Mouse (Mus musculus) myocyte (in vitro differentiated cells): ENCODE data around the gene Dpp6. TPM values are rescaled to one million over a fixed set of nuclear protein-coding genes. Genes with fewer than 3 reads are reported as not detected.

Experiments
- H3K27me3 ChIP-seq: one replicate; pipeline ENCODE4 v1.6.1; 2011; ENCODE audit not compliant: control insufficient read depth, insufficient read depth, insufficient read length
- H3K36me3 ChIP-seq: one replicate; pipeline ENCODE4 v1.6.1; 2011; ENCODE audit not compliant: control insufficient read depth, insufficient read depth
- H3K4me2 ChIP-seq: one replicate; pipeline ENCODE4 v1.6.1; 2011; ENCODE audit warnings: low read depth, control low read depth
- H3K4me3 ChIP-seq: one replicate; pipeline ENCODE4 v1.5.1; 2011; ENCODE audit warnings: mild to moderate bottlenecking, control low read depth, moderate library complexity
- H3K79me2 ChIP-seq: one replicate; pipeline ENCODE4 v1.6.1; 2011; ENCODE audit not compliant: control insufficient read depth, insufficient read depth
- H3ac ChIP-seq: one replicate; pipeline ENCODE4 v1.6.1; 2011; ENCODE audit not compliant: control insufficient read depth, insufficient read length
- CEBPB ChIP-seq: IDR thresholded peaks from 2 replicates; pipeline ENCODE4 v1.6.1; 2011; ENCODE audit warnings: mild to moderate bottlenecking, moderate library complexity; ENCODE audit not compliant: poor library complexity, insufficient read depth, severe bottlenecking
- E2F4 ChIP-seq: IDR thresholded peaks from one replicate; pipeline ENCODE4 v1.6.1; 2011; ENCODE audit warnings: mild to moderate bottlenecking, control low read depth, moderate library complexity; ENCODE audit not compliant: insufficient read depth
- MAX ChIP-seq: IDR thresholded peaks from one replicate; pipeline ENCODE4 v1.6.1; 2011; ENCODE audit warnings: low read depth, mild to moderate bottlenecking, control low read depth
- MYOD1 ChIP-seq, 3 experiments: IDR thresholded peaks; one replicate each; pipeline ENCODE4 v1.6.1; 2011; ENCODE audit warnings: control low read depth in 2 of 3, low read depth in 2 of 3, mild to moderate bottlenecking in 2 of 3, moderate library complexity in 1 of 3; ENCODE audit not compliant: insufficient read length in 2 of 3, control insufficient read depth in 1 of 3
- MYOG ChIP-seq, 3 experiments: IDR thresholded peaks; one replicate each; pipeline ENCODE4 v1.6.1; 2011; ENCODE audit warnings: control low read depth in 2 of 3, low read depth in 2 of 3, mild to moderate bottlenecking in 2 of 3; ENCODE audit not compliant: insufficient read length in 2 of 3, control insufficient read depth in 1 of 3, insufficient read depth in 1 of 3
- POLR2A ChIP-seq: IDR thresholded peaks from one replicate; pipeline ENCODE4 v1.6.1; 2011; ENCODE audit warnings: low read depth, mild to moderate bottlenecking, control low read depth, moderate library complexity; ENCODE audit not compliant: insufficient read length
- POLR2AphosphoS2 ChIP-seq: IDR thresholded peaks from one replicate; pipeline ENCODE4 v1.6.1; 2011; ENCODE audit warnings: low read depth, control low read depth; ENCODE audit not compliant: insufficient read length
- REST ChIP-seq: IDR thresholded peaks from one replicate; pipeline ENCODE4 v1.6.1; 2011; ENCODE audit warnings: mild to moderate bottlenecking, control low read depth, moderate library complexity; ENCODE audit not compliant: insufficient read depth, insufficient read length
- SRF ChIP-seq: IDR thresholded peaks from one replicate; pipeline ENCODE4 v1.6.1; 2011; ENCODE audit warnings: low read depth; ENCODE audit not compliant: control insufficient read depth, insufficient read length
- TCF12 ChIP-seq: IDR thresholded peaks from one replicate; pipeline ENCODE4 v1.6.1; 2011; ENCODE audit warnings: mild to moderate bottlenecking, control low read depth; ENCODE audit not compliant: poor library complexity, insufficient read depth, severe bottlenecking
- TCF3 ChIP-seq: IDR thresholded peaks from one replicate; pipeline ENCODE4 v1.6.1; 2011; ENCODE audit warnings: low read depth, control low read depth; ENCODE audit not compliant: insufficient read length
- USF1 ChIP-seq: IDR thresholded peaks from one replicate; pipeline ENCODE4 v1.6.1; 2011; ENCODE audit warnings: low read depth, mild to moderate bottlenecking, control low read depth, moderate library complexity
- polyA plus RNA-seq: library from polyadenylated mRNA; unstranded; fragments of >200 nt; fragmentation: generic; extraction: Trizol; gene quantifications from one replicate; pipeline ENCODE4 v1.2.1, GENCODE M21; 2012; ENCODE audit warnings: missing spikeins

Gene Dpp6
- polyA plus RNA-seq, 1 experiment: 0.06 TPM

DNA sequence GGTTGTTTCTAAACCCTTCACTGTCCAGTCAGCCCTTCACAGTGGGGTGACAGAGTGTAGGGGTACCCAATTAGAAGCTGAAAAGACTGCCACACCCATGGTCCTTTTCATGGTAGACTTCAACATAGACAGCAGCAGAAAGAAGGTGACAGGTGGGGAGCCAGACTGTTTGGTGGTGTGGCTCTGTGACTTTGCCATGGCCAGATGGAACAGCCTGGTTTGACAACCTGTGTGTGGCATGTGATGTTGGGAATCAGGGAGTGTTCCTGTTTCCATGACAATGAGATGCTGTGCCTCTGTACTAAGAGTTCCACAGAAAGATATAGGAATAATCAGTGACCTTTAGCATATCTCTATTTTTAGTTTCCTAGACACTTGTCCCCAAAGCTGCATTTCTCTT, 386.1 kb downstream of the Dpp6 start:
- H3K79me2 ChIP-seq: no peaks in the 10 kb centered on the region
- TF ChIP-seq USF1: no peak
- TF ChIP-seq MYOG (IDR thresholded peaks at IDR 0.05; ENCODE audit: control insufficient read depth in 1 of 3, insufficient read depth in 1 of 3, insufficient read length in 2 of 3, low read depth in 2 of 3): no peak
- TF ChIP-seq E2F4: no peak
- no peak for TF ChIP-seq CEBPB
- no peak for TF ChIP-seq POLR2A
- TF ChIP-seq TCF12: no peak
- TF ChIP-seq MYOD1 (IDR thresholded peaks at IDR 0.05; ENCODE audit: control insufficient read depth in 1 of 3, insufficient read length in 2 of 3, low read depth in 2 of 3): no peak
- H3K4me3 ChIP-seq: no peak overlapping the region
- no peaks in the 10 kb centered on the region for H3K27me3 ChIP-seq
- H3ac ChIP-seq: no peak overlapping the region
- H3K4me2 ChIP-seq: no peak overlapping the region
- H3K36me3 ChIP-seq: no peaks in the 10 kb centered on the region

DNA sequence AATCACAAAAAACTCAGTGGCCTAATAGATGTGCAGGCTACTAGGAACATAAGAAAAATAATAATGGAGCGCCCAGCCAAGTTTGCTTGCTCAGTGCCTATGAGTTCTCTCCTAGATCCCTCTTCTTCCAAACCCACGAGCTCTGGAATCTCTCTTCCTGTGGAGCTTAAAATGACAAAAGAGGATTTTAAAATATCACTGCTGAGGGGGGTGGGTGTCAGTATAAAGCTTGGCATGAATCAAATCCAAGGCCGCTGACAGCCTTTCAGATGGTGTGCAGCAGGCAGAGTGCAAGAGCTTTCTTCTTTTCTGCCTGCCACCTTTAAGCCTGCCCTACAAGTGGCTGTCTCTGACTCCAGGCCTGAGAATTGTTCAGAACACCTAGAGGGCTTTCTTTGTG, 387.7 kb downstream of the Dpp6 start:
- Histone ChIP-seq H3K4me2 (no peak overlapping the region), H3K36me3 (no peaks in the 10 kb centered on the region), H3K79me2 (no peaks in the 10 kb centered on the region), H3K4me3 (no peak overlapping the region), H3K27me3 (no peaks in the 10 kb centered on the region), H3ac (no peak overlapping the region)
- no peak for TF ChIP-seq TCF3
- TF ChIP-seq POLR2AphosphoS2: no peak
- TF ChIP-seq REST: no peak
- TF ChIP-seq TCF12: no peak
- TF ChIP-seq POLR2A: no peak
- TF ChIP-seq CEBPB: no peak
- no peak for TF ChIP-seq MAX

DNA sequence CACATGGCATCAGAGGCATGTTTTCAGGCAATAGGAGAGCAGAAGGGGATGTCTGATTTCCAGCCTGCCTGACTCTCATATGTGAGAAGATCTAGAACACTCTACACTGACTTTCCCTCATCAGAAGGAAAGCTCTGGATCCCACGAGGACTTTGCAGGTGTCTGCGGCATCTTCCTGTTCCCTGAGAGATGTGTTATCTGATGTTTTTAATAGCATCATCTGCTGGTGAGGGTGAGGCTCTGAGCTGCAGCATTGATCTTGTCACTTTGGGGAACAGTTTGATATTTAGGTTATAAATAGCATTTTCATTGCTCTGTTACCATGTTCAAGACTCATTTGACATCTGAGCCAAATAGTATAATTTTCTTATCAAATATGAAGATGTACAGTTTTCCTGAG, 388.8 kb downstream of the Dpp6 start:
- Histone ChIP-seq H3K27me3 (no peaks in the 10 kb centered on the region), H3ac (no peak overlapping the region), H3K36me3 (no peaks in the 10 kb centered on the region), H3K4me2 (no peak overlapping the region), H3K4me3 (no peak overlapping the region), H3K79me2 (no peaks in the 10 kb centered on the region)
- no peak for TF ChIP-seq USF1
- no peak for TF ChIP-seq MYOD1 (IDR thresholded peaks at IDR 0.05; ENCODE audit: control insufficient read depth in 1 of 3, insufficient read length in 2 of 3, low read depth in 2 of 3)
- TF ChIP-seq SRF: no peak
- no peak for TF ChIP-seq TCF12
- no peak for TF ChIP-seq POLR2AphosphoS2
- no peak for TF ChIP-seq TCF3
- no peak for TF ChIP-seq CEBPB
- no peak for TF ChIP-seq REST
- no peak for TF ChIP-seq POLR2A
- TF ChIP-seq MYOG (IDR thresholded peaks at IDR 0.05; ENCODE audit: control insufficient read depth in 1 of 3, insufficient read depth in 1 of 3, insufficient read length in 2 of 3, low read depth in 2 of 3): no peak
- no peak for TF ChIP-seq E2F4
- TF ChIP-seq MAX: no peak

DNA sequence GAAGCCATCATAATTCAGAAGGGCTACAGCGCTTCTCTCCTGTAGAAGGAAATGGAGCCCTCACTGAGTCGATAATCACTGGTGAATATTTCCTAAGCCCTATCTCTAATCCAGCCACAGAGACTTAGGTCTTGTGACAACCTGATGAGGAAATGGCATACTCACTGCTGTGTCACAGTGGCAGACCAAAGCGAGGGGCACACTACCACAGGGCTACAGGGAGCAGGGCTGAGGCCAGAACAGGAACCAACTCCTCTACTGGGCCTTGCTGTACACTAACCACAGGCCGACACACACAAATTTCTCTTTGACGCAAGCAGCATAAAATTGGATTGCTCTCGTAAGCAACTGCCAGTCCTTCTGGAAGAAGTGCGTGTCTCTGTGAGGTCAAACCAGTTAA, 389.2 kb downstream of the Dpp6 start:
- Histone ChIP-seq H3K36me3 (no peaks in the 10 kb centered on the region), H3ac (no peak overlapping the region), H3K4me3 (no peak overlapping the region), H3K79me2 (no peaks in the 10 kb centered on the region), H3K4me2 (no peak overlapping the region), H3K27me3 (no peaks in the 10 kb centered on the region)
- TF ChIP-seq POLR2AphosphoS2: no peak
- TF ChIP-seq TCF12: no peak
- TF ChIP-seq MYOD1 (IDR thresholded peaks at IDR 0.05; ENCODE audit: control insufficient read depth in 1 of 3, insufficient read length in 2 of 3, low read depth in 2 of 3): no peak

GRCm38 (mm10) chr5:27220116-27220515, 403.1 kb downstream of the Dpp6 start:
- no peak overlapping the region for H3ac ChIP-seq
- no peak overlapping the region for H3K4me3 ChIP-seq
- no peak for TF ChIP-seq TCF3
- TF ChIP-seq USF1: no peak
- TF ChIP-seq MAX: no peak
- TF ChIP-seq CEBPB: no peak
- TF ChIP-seq SRF: no peak
- TF ChIP-seq MYOD1 (IDR thresholded peaks at IDR 0.05; ENCODE audit: control insufficient read depth in 1 of 3, insufficient read length in 2 of 3, low read depth in 2 of 3): no peak
- no peak for TF ChIP-seq TCF12
- no peak for TF ChIP-seq REST
- TF ChIP-seq POLR2AphosphoS2: no peak
- TF ChIP-seq POLR2A: no peak
- TF ChIP-seq E2F4: no peak
- no peak for TF ChIP-seq MYOG (IDR thresholded peaks at IDR 0.05; ENCODE audit: control insufficient read depth in 1 of 3, insufficient read depth in 1 of 3, insufficient read length in 2 of 3, low read depth in 2 of 3)
- no peaks in the 10 kb centered on the region for H3K36me3 ChIP-seq
- H3K4me2 ChIP-seq: no peak overlapping the region
- H3K27me3 ChIP-seq: no peaks in the 10 kb centered on the region
- no peaks in the 10 kb centered on the region for H3K79me2 ChIP-seq
